Mouse (Mus musculus) cortical plate, adult 2 months (tissue): Measurements from ENCODE around the gene Elmsan1. TPM values are rescaled to one million over a fixed set of nuclear protein-coding genes. Genes with fewer than 3 reads are reported as not detected.
A peak's percentile ranks its signal among the peaks of the same experiment; 100 is the strongest.
"Not testable (repeated sequence)": the region's sequence is repeated elsewhere in the genome, so short reads cannot be mapped to it uniquely, and the experiment has no call there.

Source experiments
- H3K27ac ChIP-seq: fragments of 200-500 bp; 2 replicates; pipeline ENCODE4 v1.5.1; 2012; ENCODE audit warnings: low read length, control low read depth, inconsistent platforms; ENCODE audit not compliant: insufficient read depth
- H3K4me1 ChIP-seq: fragments of 200-500 bp; 2 replicates; pipeline ENCODE4 v1.6.1; 2011; ENCODE audit warnings: low read length; ENCODE audit not compliant: control insufficient read depth, insufficient read depth
- H3K4me3 ChIP-seq: fragments of 200-500 bp; 2 replicates; pipeline ENCODE4 v1.5.1; 2011; ENCODE audit warnings: mild to moderate bottlenecking, low read length, control low read depth; ENCODE audit not compliant: insufficient read depth
- CTCF ChIP-seq: fragments of 200-500 bp; IDR thresholded peaks from 2 replicates; pipeline ENCODE4 v1.5.1; 2011; ENCODE audit warnings: mild to moderate bottlenecking, control low read depth, low read length; ENCODE audit not compliant: insufficient read depth; ENCODE audit errors: extremely low read depth
- POLR2A ChIP-seq: fragments of 200-500 bp; IDR thresholded peaks from 2 replicates; pipeline ENCODE4 v1.6.1; 2011; ENCODE audit warnings: mild to moderate bottlenecking, low read length, control low read depth; ENCODE audit not compliant: insufficient read depth; ENCODE audit errors: extremely low read depth
- polyA plus RNA-seq: library from polyadenylated mRNA; depleted of rRNA; stranded (reverse); fragments of >200 nt; gene quantifications from 2 replicates; pipeline ENCODE4 v1.2.3, GENCODE M21; 2012; rRNA removed

Elmsan1 gene
- polyA plus RNA-seq = 6.9 and 7.3 TPM in 2 replicates

GRCm38 (mm10) chr12:84218289-84219120, at the start of gene Elmsan1:
Gene Elmsan1 (minus strand): TSS chr12:84218881.
- peak within 1 kb of the TSS; percentile 76 for H3K27ac ChIP-seq
- no peak for TF ChIP-seq CTCF
- no peak for TF ChIP-seq POLR2A
- peak within 1 kb of the TSS; percentile 64 for H3K4me3 ChIP-seq
- peaks cover 7% of the 10 kb centered on the region; the same call in 1 of the 2 replicates for H3K4me1 ChIP-seq

GRCm38 (mm10) chr12:84267264-84267663, 48.6 kb upstream of the Elmsan1 start:
- no peak for TF ChIP-seq POLR2A
- TF ChIP-seq CTCF = no peak
- H3K27ac ChIP-seq = no peak overlapping the region
- no peaks in the 10 kb centered on the region for H3K4me1 ChIP-seq
- no peak overlapping the region for H3K4me3 ChIP-seq

- H3K4me3 ChIP-seq = no peak overlapping the region
- H3K4me1 ChIP-seq = no peaks in the 10 kb centered on the region
- TF ChIP-seq CTCF = no peak
- TF ChIP-seq POLR2A = no peak
- no peak overlapping the region for H3K27ac ChIP-seq
Measured at GRCm38 (mm10) chr12:84260363-84260762, 41.7 kb upstream of the Elmsan1 start.

DNA sequence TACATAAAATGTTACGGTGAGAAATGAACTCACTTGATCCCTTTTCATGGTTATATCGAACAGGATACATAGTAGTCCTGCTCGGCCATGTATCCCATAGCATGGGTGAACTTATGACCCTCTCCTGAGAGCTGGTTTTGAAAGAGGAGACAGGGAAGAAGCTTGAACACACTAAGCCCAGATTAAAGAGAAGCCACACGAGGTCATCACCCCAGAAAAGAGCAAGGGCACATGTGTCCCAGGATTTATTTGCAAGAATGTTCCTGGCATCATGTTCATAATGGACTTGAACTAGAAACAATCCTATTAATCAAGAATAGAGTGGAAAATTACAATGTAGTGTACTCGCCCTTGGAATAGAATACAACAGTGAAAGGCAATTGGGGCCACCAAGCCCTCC, 36.2 kb upstream of the Elmsan1 start:
- no peak for TF ChIP-seq CTCF
- TF ChIP-seq POLR2A = no peak
- no peaks in the 10 kb centered on the region for H3K4me1 ChIP-seq
- H3K4me3 ChIP-seq = no peak overlapping the region
- no peak overlapping the region for H3K27ac ChIP-seq

DNA sequence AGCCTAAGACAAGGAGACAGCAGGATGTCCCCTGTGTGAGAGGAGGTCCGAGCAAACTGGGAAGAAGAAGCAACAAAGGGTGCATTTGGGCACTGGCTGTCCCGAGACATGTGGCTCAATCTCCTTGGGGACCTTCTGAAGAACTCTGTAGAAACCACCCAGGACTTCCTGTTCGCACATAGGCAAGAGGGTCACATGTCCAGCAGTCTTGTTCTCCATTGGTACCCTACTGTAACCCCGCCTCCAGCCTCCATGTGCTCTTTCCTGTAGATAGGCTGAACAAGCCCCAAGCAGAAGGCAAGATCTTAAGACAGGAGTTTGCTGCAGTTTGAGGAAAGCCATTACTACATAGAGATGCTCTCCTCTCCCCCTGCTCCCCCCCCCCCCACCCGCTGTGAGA, 34.1 kb upstream of the Elmsan1 start:
- no peak overlapping the region for H3K27ac ChIP-seq
- TF ChIP-seq CTCF (no peak), POLR2A (no peak)
- H3K4me1 ChIP-seq = no peaks in the 10 kb centered on the region
- no peak overlapping the region for H3K4me3 ChIP-seq

DNA sequence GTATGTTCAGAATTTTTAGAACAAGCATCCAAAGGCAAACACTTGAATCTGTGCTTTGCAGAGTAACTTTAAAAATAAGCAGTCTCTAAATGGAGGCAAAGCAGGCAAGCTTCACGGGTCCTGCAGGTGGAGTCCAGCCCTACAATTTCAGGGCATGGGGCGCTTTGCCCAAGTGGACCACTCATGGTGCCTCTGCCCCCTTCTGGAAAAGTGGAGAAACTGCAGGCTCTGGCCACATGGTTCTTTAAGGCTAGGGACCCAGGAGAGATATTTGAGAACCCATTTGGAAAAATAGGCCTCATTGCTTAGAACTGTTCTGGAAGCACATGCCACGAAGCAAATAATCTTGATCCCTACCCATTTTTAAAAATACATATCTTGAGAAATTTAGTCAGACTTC, 30.5 kb upstream of the Elmsan1 start:
- Histone ChIP-seq H3K4me3 (no peak overlapping the region), H3K4me1 (no peaks in the 10 kb centered on the region), H3K27ac (no peak overlapping the region)
- TF ChIP-seq CTCF (peak; percentile 74), POLR2A (no peak)

GRCm38 (mm10) chr12:84245683-84246082, 27.0 kb upstream of the Elmsan1 start:
- no peaks in the 10 kb centered on the region for H3K4me1 ChIP-seq
- no peak overlapping the region for H3K4me3 ChIP-seq
- H3K27ac ChIP-seq = no peak overlapping the region
- TF ChIP-seq POLR2A (no peak), CTCF (no peak)

DNA sequence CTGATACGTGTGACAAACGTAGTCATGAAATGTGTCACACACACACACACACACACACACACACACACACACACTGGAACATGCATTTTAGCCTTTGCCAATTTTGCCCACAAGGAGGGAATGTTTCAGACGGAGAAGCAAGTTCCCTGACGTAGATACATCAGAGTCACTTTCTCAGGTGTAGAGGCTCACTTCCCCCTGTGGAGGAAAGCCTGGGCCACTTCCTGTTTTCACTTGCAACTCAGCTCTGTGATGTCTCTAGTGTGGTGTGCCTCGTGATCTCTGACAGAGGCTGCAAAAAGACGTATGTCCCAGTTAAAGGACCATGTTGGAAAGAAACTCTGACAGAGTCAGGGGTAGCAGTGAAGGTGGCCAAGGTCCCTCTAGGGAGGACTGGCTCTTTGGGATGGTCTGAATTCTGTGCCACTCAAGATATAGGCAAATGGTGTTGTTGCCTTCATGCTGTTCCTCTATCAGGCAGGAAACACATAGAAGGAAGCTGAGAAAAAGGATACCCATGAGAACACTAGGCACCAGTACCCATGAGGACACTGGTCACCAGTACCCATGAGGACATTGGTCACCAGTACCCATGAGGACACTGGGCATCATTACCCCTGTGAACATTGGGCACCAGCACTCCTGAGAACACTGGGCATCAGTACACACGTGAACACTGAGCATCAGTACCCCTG, 24.5 kb upstream of the Elmsan1 start:
- H3K27ac ChIP-seq = no peak overlapping the region
- no peak for TF ChIP-seq CTCF
- no peak overlapping the region for H3K4me3 ChIP-seq
- no peaks in the 10 kb centered on the region for H3K4me1 ChIP-seq

GRCm38 (mm10) chr12:84237036-84237435, 18.4 kb upstream of the Elmsan1 start:
- H3K4me3 ChIP-seq, H3K4me1 ChIP-seq: not testable (repeated sequence)

DNA sequence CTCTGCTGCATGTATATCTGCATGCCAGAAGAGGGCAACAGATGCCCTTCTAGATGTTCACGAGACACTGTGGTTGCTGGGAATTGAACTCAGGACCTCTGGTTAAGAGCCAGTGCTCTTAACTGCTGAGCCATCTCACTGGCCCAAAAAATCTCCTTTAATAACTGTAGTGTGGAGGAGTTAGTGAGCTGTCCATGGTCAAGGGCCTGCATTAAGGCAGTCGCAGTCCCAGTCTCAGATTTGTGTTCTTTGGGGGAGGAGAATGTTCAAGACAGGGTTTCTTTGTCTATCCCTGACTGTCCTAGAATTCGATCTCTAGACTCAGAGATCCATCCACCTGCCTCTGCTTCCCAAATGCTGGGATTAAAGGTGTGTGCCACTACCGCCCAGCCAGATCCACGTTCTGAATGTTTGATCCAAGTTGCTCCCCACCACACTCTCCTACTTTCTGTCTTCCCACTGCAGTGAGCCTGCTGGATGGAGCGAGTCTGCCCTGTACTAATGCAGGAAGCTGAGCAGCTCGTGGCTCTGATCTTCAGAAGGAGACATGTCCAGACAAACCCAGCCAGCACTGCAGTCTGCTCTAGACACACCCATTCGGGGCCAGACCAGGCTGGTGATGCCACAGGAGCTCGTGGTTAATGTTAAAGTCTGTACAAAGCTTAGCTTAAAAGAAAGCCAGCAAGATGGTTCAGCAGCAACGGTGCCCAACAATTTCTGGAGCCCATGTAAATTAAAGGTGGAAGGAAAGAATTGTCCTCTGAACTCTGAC, 17.5 kb upstream of the Elmsan1 start:
- TF ChIP-seq POLR2A (no peak), CTCF (no peak)
- Histone ChIP-seq H3K4me1 (no peaks in the 10 kb centered on the region), H3K4me3 (no peak overlapping the region), H3K27ac (no peak overlapping the region)

More at GRCm38 (mm10) chr12:84237036-84237435, 18.4 kb upstream of the Elmsan1 start:
- not testable (repeated sequence) for H3K27ac ChIP-seq
